Mouse (Mus musculus) CH12.LX (cell line): ENCODE measurements around the gene Hoxa9. TPM values are rescaled to one million over a fixed set of nuclear protein-coding genes. Genes with fewer than 3 reads are reported as not detected.

Experiments
- DNase-seq: peaks from one replicate; pipeline ENCODE4 v3.0.0-alpha.2; 2013; ENCODE audit errors: extremely low read depth
- H3K27ac ChIP-seq: 2 replicates; pipeline ENCODE4 v1.5.1; 2012; ENCODE audit warnings: low read depth, mild to moderate bottlenecking, control low read depth, moderate library complexity; ENCODE audit not compliant: insufficient read depth
- H3K27me3 ChIP-seq: replicated peaks from 2 replicates; pipeline ENCODE3; 2012; ENCODE audit warnings: inconsistent platforms
- H3K36me3 ChIP-seq, 2 experiments: replicated peaks in 1 of 2; 2 replicates each; pipeline versions ENCODE3 to v1.6.1; 2012; ENCODE audit warnings: inconsistent platforms in 1 of 2, low read length in 1 of 2, mild to moderate bottlenecking in 1 of 2, mixed read lengths in 1 of 2, moderate library complexity in 1 of 2; ENCODE audit not compliant: control insufficient read depth in 1 of 2, insufficient read depth in 1 of 2
- H3K4me1 ChIP-seq, 2 experiments: 2 replicates each; pipeline ENCODE4 v1.6.1; 2012; ENCODE audit warnings: inconsistent platforms in 1 of 2, moderate library complexity in 1 of 2; ENCODE audit not compliant: insufficient read depth in 2 of 2, control insufficient read depth in 1 of 2
- H3K4me2 ChIP-seq: 2 replicates; pipeline ENCODE4 v1.6.1; 2012; ENCODE audit warnings: low read depth, mild to moderate bottlenecking, control low read depth; ENCODE audit not compliant: poor library complexity, insufficient read depth, severe bottlenecking
- H3K4me3 ChIP-seq, 3 experiments: fragments of 150-350 bp in 1 of 3; sonication (generic) in 1 of 3; replicated peaks in 1 of 3; 2 replicates each; pipeline versions ENCODE3 to v1.5.1; 2011 to 2012; ENCODE audit warnings: low read depth in 2 of 3, low read length in 2 of 3, mild to moderate bottlenecking in 2 of 3, moderate library complexity in 2 of 3, control low read depth in 1 of 3, improper control_type of control experiment in 1 of 3, inconsistent platforms in 1 of 3, mixed read lengths in 1 of 3; ENCODE audit not compliant: poor library complexity in 1 of 3
- H3K79me2 ChIP-seq: replicated peaks from 2 replicates; pipeline ENCODE4 v1.6.1; 2012; ENCODE audit warnings: mild to moderate bottlenecking, moderate library complexity; ENCODE audit not compliant: control insufficient read depth, poor library complexity, insufficient read depth, severe bottlenecking; ENCODE audit errors: extremely low read depth
- H3K9ac ChIP-seq: 2 replicates; pipeline ENCODE4 v1.6.1; 2012; ENCODE audit warnings: low read depth, mild to moderate bottlenecking, control low read depth, moderate library complexity; ENCODE audit not compliant: insufficient read depth
- H3K9me3 ChIP-seq: replicated peaks from 2 replicates; pipeline ENCODE3; 2012; ENCODE audit warnings: low read length, inconsistent platforms, mixed read lengths
- CHD1 ChIP-seq: IDR thresholded peaks from 2 replicates; pipeline ENCODE4 v1.6.1; 2012; ENCODE audit warnings: low read depth, low read length, improper control_type of control experiment, inconsistent platforms
- CHD2 ChIP-seq: IDR thresholded peaks from 2 replicates; pipeline ENCODE4 v1.6.1; 2011; ENCODE audit warnings: low read length, improper control_type of control experiment
- CTCF ChIP-seq, 2 experiments: IDR thresholded peaks in 1 of 2; conservative IDR thresholded peaks in 1 of 2; 2 replicates each; pipeline ENCODE4 v1.5.1; 2011 to 2012; ENCODE audit warnings: low read depth in 2 of 2, low read length in 2 of 2, improper control_type of control experiment in 1 of 2, inconsistent platforms in 1 of 2, mild to moderate bottlenecking in 1 of 2, moderate library complexity in 1 of 2
- E2F4 ChIP-seq: IDR thresholded peaks from 2 replicates; pipeline ENCODE4 v1.6.1; 2011; ENCODE audit warnings: low read depth, low read length, improper control_type of control experiment; ENCODE audit not compliant: insufficient replicate concordance
- ELF1 ChIP-seq: IDR thresholded peaks from 2 replicates; pipeline ENCODE4 v1.6.1; 2014; ENCODE audit warnings: low read depth, mild to moderate bottlenecking, inconsistent platforms, low read length, improper control_type of control experiment
- EP300 ChIP-seq: IDR thresholded peaks from 2 replicates; pipeline ENCODE4 v1.6.1; 2011; ENCODE audit warnings: low read length, improper control_type of control experiment
- ETS1 ChIP-seq: conservative IDR thresholded peaks from 2 replicates; pipeline ENCODE4 v1.6.1; 2012; ENCODE audit warnings: low read depth, mild to moderate bottlenecking, inconsistent platforms, low read length, improper control_type of control experiment, moderate library complexity
- HCFC1 ChIP-seq: IDR thresholded peaks from 2 replicates; pipeline ENCODE4 v1.6.1; 2012; ENCODE audit warnings: low read depth, mild to moderate bottlenecking, inconsistent platforms, low read length, improper control_type of control experiment
- JUND ChIP-seq: conservative IDR thresholded peaks from 2 replicates; pipeline ENCODE4 v1.6.1; 2011; ENCODE audit warnings: low read depth, low read length, improper control_type of control experiment
- MAFK ChIP-seq: IDR thresholded peaks from 2 replicates; pipeline ENCODE4 v1.6.1; 2011; ENCODE audit warnings: low read length, improper control_type of control experiment; ENCODE audit not compliant: insufficient replicate concordance
- MAX ChIP-seq: IDR thresholded peaks from 2 replicates; pipeline ENCODE4 v1.6.1; 2011; ENCODE audit warnings: low read length, improper control_type of control experiment
- MXI1 ChIP-seq: IDR thresholded peaks from 2 replicates; pipeline ENCODE4 v1.6.1; 2011; ENCODE audit warnings: mild to moderate bottlenecking, low read depth, low read length, improper control_type of control experiment
- MYC ChIP-seq: IDR thresholded peaks from 2 replicates; pipeline ENCODE4 v1.6.1; 2011; ENCODE audit warnings: low read depth, mild to moderate bottlenecking, improper control_type of control experiment, low read length
- NELFE ChIP-seq: IDR thresholded peaks from 2 replicates; pipeline ENCODE4 v1.6.1; 2011; ENCODE audit warnings: low read depth, low read length, improper control_type of control experiment
- NRF1 ChIP-seq: IDR thresholded peaks from 2 replicates; pipeline ENCODE4 v1.6.1; 2014; ENCODE audit warnings: low read depth, mild to moderate bottlenecking, inconsistent platforms, low read length, improper control_type of control experiment, moderate library complexity
- POLR2A ChIP-seq: IDR thresholded peaks from 2 replicates; pipeline ENCODE4 v1.6.1; 2011; ENCODE audit warnings: low read depth, mild to moderate bottlenecking, improper control_type of control experiment, low read length
- RAD21 ChIP-seq: IDR thresholded peaks from 2 replicates; pipeline ENCODE4 v1.6.1; 2011; ENCODE audit warnings: low read depth, mild to moderate bottlenecking, low read length, improper control_type of control experiment, moderate library complexity
- RCOR1 ChIP-seq: conservative IDR thresholded peaks from 2 replicates; pipeline ENCODE4 v1.6.1; 2012; ENCODE audit warnings: low read depth, mild to moderate bottlenecking, inconsistent platforms, low read length, improper control_type of control experiment
- SIN3A ChIP-seq: IDR thresholded peaks from 2 replicates; pipeline ENCODE4 v1.6.1; 2012; ENCODE audit warnings: low read length, improper control_type of control experiment, inconsistent platforms
- TBP ChIP-seq: conservative IDR thresholded peaks from 2 replicates; pipeline ENCODE4 v1.6.1; 2011; ENCODE audit warnings: low read depth, low read length, improper control_type of control experiment
- TCF12 ChIP-seq: IDR thresholded peaks from 2 replicates; pipeline ENCODE4 v1.6.1; 2014; ENCODE audit warnings: low read depth, mild to moderate bottlenecking, inconsistent platforms, low read length, improper control_type of control experiment
- USF1 ChIP-seq: IDR thresholded peaks from 2 replicates; pipeline ENCODE4 v1.6.1; 2014; ENCODE audit warnings: low read depth, mild to moderate bottlenecking, inconsistent platforms, low read length, improper control_type of control experiment
- USF2 ChIP-seq: conservative IDR thresholded peaks from 2 replicates; pipeline ENCODE4 v1.6.1; 2011; ENCODE audit warnings: low read depth, low read length, improper control_type of control experiment
- ZC3H11A ChIP-seq: IDR thresholded peaks from 2 replicates; pipeline ENCODE4 v1.6.1; 2012; ENCODE audit warnings: low read depth, mild to moderate bottlenecking, inconsistent platforms, low read length, improper control_type of control experiment
- ZNF384 ChIP-seq: IDR thresholded peaks from 2 replicates; pipeline ENCODE4 v1.6.1; 2012; ENCODE audit warnings: low read depth, low read length, improper control_type of control experiment, inconsistent platforms
- dilution Hi-C: fragments of 300-500 bp; cut with MboI; formaldehyde crosslinking; loops from 2 replicates; pipeline ENCODE4 v1.14.3; 2020; ENCODE audit warnings: low sequenced_read_pairs; ENCODE audit not compliant: extremely low pct_unique_long_range_greater_than_20kb, extremely low pct_ligation_motif_present
- in situ Hi-C: fragments of 300-500 bp; cut with MboI; formaldehyde crosslinking; loops from 3 replicates; pipeline ENCODE4 v1.14.3; 2019; ENCODE audit warnings: low sequenced_read_pairs, low pct_ligation_motif_present, low pct_unique_long_range_greater_than_20kb, mixed read lengths
- polyA plus RNA-seq: library from polyadenylated mRNA; unstranded; fragments of >175 nt; gene quantifications from 2 replicates; pipeline ENCODE4 v1.2.1, GENCODE M21; 2012; ENCODE audit warnings: low read depth; ENCODE audit not compliant: insufficient read length
- total RNA-seq, 2 experiments: library from RNA; depleted of rRNA; stranded (reverse); fragments of 300-350 nt in 1 of 2; fragments of >200 nt in 1 of 2; gene quantifications; 2 replicates each; pipeline ENCODE4 v1.2.3; 2012 to 2014

Gene Hoxa9
- total and polyA plus RNA-seq, 3 experiments: 0.30 to 0.47 (median 0.30) TPM

DNA sequence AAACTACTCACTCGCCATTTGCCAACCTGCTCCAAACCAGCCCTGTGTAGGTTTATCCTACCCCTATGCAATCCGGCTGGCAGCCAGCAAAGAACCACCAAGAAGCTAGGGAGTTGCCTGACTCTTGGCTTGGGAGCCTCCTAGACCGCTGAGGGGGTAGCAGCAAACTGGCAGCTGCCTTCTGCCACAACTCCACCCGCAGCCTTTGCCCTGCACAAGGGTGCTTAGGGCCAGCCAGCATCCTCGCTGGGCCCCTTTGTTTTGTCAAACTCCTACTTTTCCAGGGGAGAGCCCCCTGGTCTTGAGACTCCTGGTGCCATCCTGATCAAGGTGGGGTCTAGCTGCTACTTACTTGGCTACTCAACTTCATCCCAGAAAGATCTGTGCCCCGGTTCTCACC, 46.2 kb downstream of the Hoxa9 start:
- H3K27ac ChIP-seq: no peak overlapping the region
- in situ Hi-C loops: no loop called here
- H3K36me3 ChIP-seq: no peaks in the 10 kb centered on the region
- dilution Hi-C loops: no loop called here
- TF ChIP-seq USF2 (no peak), MAX (no peak), NRF1 (no peak), ELF1 (no peak), ZC3H11A (no peak), NELFE (no peak), MYC (no peak), ZNF384 (no peak), ETS1 (no peak), CHD2 (no peak)
- DNase-seq: no peak
- no peak overlapping the region for H3K4me3 ChIP-seq
- H3K27me3 ChIP-seq: no peaks in the 10 kb centered on the region
- no peaks in the 10 kb centered on the region for H3K9me3 ChIP-seq
- no peak overlapping the region for H3K9ac ChIP-seq
- no peaks in the 10 kb centered on the region for H3K79me2 ChIP-seq
- H3K4me2 ChIP-seq: no peak overlapping the region
- H3K4me1 ChIP-seq: no peaks in the 10 kb centered on the region

DNA sequence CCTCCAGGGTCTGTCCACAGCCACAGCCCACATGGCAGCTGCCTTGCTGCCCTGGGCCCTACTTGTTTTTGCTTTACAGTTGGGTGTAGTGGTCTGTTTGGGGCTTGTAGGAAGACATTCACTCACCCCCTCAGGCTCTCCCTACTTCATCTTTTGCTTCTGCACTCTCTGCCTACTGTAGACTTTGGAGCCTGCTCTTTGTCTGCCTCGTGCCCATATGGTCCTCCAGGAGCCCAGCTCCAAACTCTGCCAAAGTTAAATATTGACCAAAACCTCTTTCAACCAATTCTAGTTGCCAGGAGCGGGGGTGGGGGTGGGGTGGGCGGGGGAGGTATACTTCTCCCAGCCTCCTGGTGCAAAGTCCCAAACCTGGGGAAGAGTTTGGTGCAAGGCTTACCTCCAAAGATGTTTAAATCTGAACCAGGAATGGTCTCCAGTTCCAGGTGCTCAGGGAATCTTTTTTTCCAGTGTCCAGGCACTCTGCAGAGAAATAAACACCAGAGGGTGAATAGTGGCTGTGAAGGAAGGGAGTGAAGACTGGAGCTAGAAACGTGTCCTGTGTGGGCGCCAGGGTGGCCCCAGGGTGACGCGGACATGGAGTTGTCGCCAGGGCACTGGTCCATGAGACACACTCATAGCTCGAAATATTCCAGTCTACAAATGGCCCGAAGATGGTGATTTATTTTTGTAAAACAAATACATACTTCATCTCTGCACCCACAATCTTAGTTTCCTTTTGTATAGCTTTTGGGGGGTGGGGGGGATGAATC, 47.4 kb downstream of the Hoxa9 start:
- Histone ChIP-seq H3K36me3 (no peaks in the 10 kb centered on the region), H3K9ac (no peak overlapping the region), H3K4me2 (no peak overlapping the region), H3K9me3 (no peaks in the 10 kb centered on the region), H3K79me2 (no peaks in the 10 kb centered on the region), H3K4me1 (no peaks in the 10 kb centered on the region), H3K27me3 (no peaks in the 10 kb centered on the region), H3K27ac (no peak overlapping the region), H3K4me3 (no peak overlapping the region)
- no peak for DNase-seq
- in situ Hi-C loops (no loop called here), dilution Hi-C loops (no loop called here)
- TF ChIP-seq RCOR1: no peak
- TF ChIP-seq TBP: no peak
- TF ChIP-seq SIN3A: no peak
- no peak for TF ChIP-seq USF2
- TF ChIP-seq POLR2A: no peak
- no peak for TF ChIP-seq MAFK
- TF ChIP-seq CHD2: no peak
- TF ChIP-seq JUND: no peak
- TF ChIP-seq RAD21: no peak
- no peak for TF ChIP-seq CTCF (conservative IDR thresholded peaks at IDR 0.05 in 1 of 2, IDR thresholded peaks at IDR 0.05 in 1 of 2; ENCODE audit: low read depth in 2 of 2, low read length in 2 of 2)
- TF ChIP-seq TCF12: no peak
- no peak for TF ChIP-seq EP300
- TF ChIP-seq USF1: no peak
- TF ChIP-seq CHD1: no peak
- TF ChIP-seq HCFC1: no peak
- no peak for TF ChIP-seq MXI1
- TF ChIP-seq E2F4: no peak
